Mouse (Mus musculus) heart, embryonic 11.5 days (tissue): ENCODE measurements around the gene Atad3a. TPM values are rescaled to one million over a fixed set of nuclear protein-coding genes. Genes with fewer than 3 reads are reported as not detected.
A peak's percentile ranks its signal among the peaks of the same experiment; 100 is the strongest.

Experiments used
- ATAC-seq: fragments of 200-750 bp; cut with Nextera tagmentation; replicated peaks from 2 replicates; pipeline ENCODE4 v1.8.0; 2017; ENCODE audit warnings: moderate library complexity; ENCODE audit not compliant: insufficient number of reproducible peaks, low FRiP score, low TSS enrichment
- H3K27ac ChIP-seq: fragments of 300-500 bp; sonication (generic); 2 replicates; pipeline ENCODE4 v1.5.1; 2014; ENCODE audit warnings: mild to moderate bottlenecking, low read depth, low read length
- H3K27me3 ChIP-seq: fragments of 300-500 bp; sonication (generic); 2 replicates; pipeline ENCODE4 v1.6.1; 2014; ENCODE audit warnings: mild to moderate bottlenecking, low read length, mixed read lengths; ENCODE audit not compliant: control insufficient read depth, insufficient read depth
- H3K36me3 ChIP-seq: fragments of 300-500 bp; sonication (generic); 2 replicates; pipeline ENCODE4 v1.6.1; 2014; ENCODE audit warnings: mild to moderate bottlenecking, low read length, moderate library complexity, mixed read lengths; ENCODE audit not compliant: control insufficient read depth, insufficient read depth
- H3K4me1 ChIP-seq: fragments of 300-500 bp; sonication (generic); 2 replicates; pipeline ENCODE4 v1.6.1; 2014; ENCODE audit warnings: low read length; ENCODE audit not compliant: control insufficient read depth, insufficient read depth
- H3K4me2 ChIP-seq: fragments of 300-500 bp; sonication (generic); 2 replicates; pipeline ENCODE4 v1.6.1; 2014; ENCODE audit warnings: mild to moderate bottlenecking, moderate library complexity
- H3K4me3 ChIP-seq: fragments of 300-500 bp; sonication (generic); 2 replicates; pipeline ENCODE4 v1.5.1; 2014; ENCODE audit warnings: low read depth, low read length
- H3K9ac ChIP-seq: fragments of 300-500 bp; sonication (generic); 2 replicates; pipeline ENCODE4 v1.6.1; 2014; ENCODE audit warnings: mild to moderate bottlenecking, low read depth, low read length, moderate library complexity
- H3K9me3 ChIP-seq: fragments of 300-500 bp; sonication (generic); replicated peaks from 2 replicates; pipeline ENCODE4 v1.6.1; 2016; ENCODE audit warnings: low read length; ENCODE audit not compliant: control insufficient read depth
- WGBS: fragments of 180-500 bp; shearing (Covaris S2); extraction: QIAGEN DNeasy Blood & Tissue Kit; methylation state at CpG from one replicate; pipeline ENCODE4 v1.1.7; 2014; ENCODE audit not compliant: insufficient replicate concordance; 5-methylcytosine and 5-hydroxymethylcytosine counted together
- polyA plus RNA-seq: library from polyadenylated mRNA; unstranded; fragments of >200 nt; fragmentation: Nextera tagmentation; extraction: Ambion mirVana; gene quantifications from 2 replicates; pipeline ENCODE4 v1.2.1, GENCODE M21; 2014

The Atad3a gene
- polyA plus RNA-seq, 1 experiment from 2014 or later, result 84.2 TPM

GRCm38 (mm10) chr4:155710521-155711252, 50.2 kb downstream of the Atad3a start:
- Histone ChIP-seq H3K27ac (peak overlapping the region; percentile 41; the same call in 1 of the 2 replicates), H3K27me3 (no peaks in the 10 kb centered on the region), H3K9me3 (no peaks in the 10 kb centered on the region), H3K4me3 (no peak overlapping the region), H3K9ac (no peak overlapping the region), H3K4me2 (no peak overlapping the region), H3K4me1 (peaks cover 5% of the 10 kb centered on the region), H3K36me3 (peaks cover 4% of the 10 kb centered on the region)
- WGBS, result 69% methylated on average over 6 of the region's 6 CpGs
- no peak for ATAC-seq

GRCm38 (mm10) chr4:155708988-155709387, 51.9 kb downstream of the Atad3a start:
- no peak overlapping the region for H3K4me3 ChIP-seq
- H3K9me3 ChIP-seq, result no peaks in the 10 kb centered on the region
- H3K9ac ChIP-seq, result no peak overlapping the region
- H3K4me1 ChIP-seq, result peaks cover 8% of the 10 kb centered on the region
- H3K36me3 ChIP-seq, result no peaks in the 10 kb centered on the region
- H3K27ac ChIP-seq, result no peak overlapping the region
- no peak for ATAC-seq
- H3K4me2 ChIP-seq, result no peak overlapping the region
- no peaks in the 10 kb centered on the region for H3K27me3 ChIP-seq

GRCm38 (mm10) chr4:155708582-155708981, 52.3 kb downstream of the Atad3a start:
- no peak for ATAC-seq
- Histone ChIP-seq H3K27ac (no peak overlapping the region), H3K27me3 (no peaks in the 10 kb centered on the region), H3K4me2 (no peak overlapping the region), H3K9me3 (no peaks in the 10 kb centered on the region), H3K9ac (no peak overlapping the region), H3K36me3 (no peaks in the 10 kb centered on the region), H3K4me1 (peaks cover 8% of the 10 kb centered on the region), H3K4me3 (no peak overlapping the region)
- 79% methylated on average over 2 of the region's 2 CpGs for WGBS

DNA sequence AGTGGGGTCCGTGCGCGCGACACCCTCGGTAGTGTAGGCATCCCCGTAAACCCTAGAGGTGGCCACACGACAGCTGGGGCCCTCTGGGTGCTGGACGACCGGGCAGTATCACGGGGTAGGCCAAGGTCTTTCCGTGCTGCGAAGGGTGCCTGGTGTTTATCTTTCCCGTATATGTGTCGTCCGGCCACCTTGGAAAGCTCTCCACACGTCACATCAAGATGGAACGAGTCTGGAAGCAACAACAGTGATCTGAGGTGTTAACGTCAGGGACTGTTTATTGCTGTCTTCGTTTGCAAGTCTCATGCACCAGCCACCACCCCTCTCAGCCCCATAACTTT, 55.3 kb downstream of the Atad3a start:
- WGBS, result under 1% methylated on average over 19 of the region's 19 CpGs
- H3K36me3 ChIP-seq, result no peaks in the 10 kb centered on the region
- peak overlapping the region; percentile 91 for H3K4me3 ChIP-seq
- H3K4me2 ChIP-seq, result peak overlapping the region; percentile 82
- H3K4me1 ChIP-seq, result peaks cover 8% of the 10 kb centered on the region
- no peaks in the 10 kb centered on the region for H3K9me3 ChIP-seq
- no peaks in the 10 kb centered on the region for H3K27me3 ChIP-seq
- H3K27ac ChIP-seq, result peak overlapping the region; percentile 96
- peak overlapping the region; percentile 82 for H3K9ac ChIP-seq
- ATAC-seq, result no peak; the same call in 1 of the 2 replicates

- H3K4me3 ChIP-seq, result peak within 1 kb of the TSS; percentile 91
- no peaks in the 10 kb centered on the region for H3K27me3 ChIP-seq
- peak within 1 kb of the TSS; percentile 96 for H3K27ac ChIP-seq
- peaks cover 8% of the 10 kb centered on the region for H3K4me1 ChIP-seq
- peak within 1 kb of the TSS; percentile 82 for H3K4me2 ChIP-seq
- no peaks in the 10 kb centered on the region for H3K36me3 ChIP-seq
- peak; percentile 92 for ATAC-seq
- 1% methylated on average over 82 of the region's 83 CpGs for WGBS
- H3K9ac ChIP-seq, result peak within 1 kb of the TSS; percentile 82
- H3K9me3 ChIP-seq, result no peaks in the 10 kb centered on the region
Measured at GRCm38 (mm10) chr4:155704721-155705591, 55.9 kb downstream of the Atad3a start, which contains the start of gene Ssu72. Gene Ssu72 (plus strand): TSS chr4:155704800.

GRCm38 (mm10) chr4:155703425-155703929, 57.4 kb downstream of the Atad3a start:
- Histone ChIP-seq H3K27me3 (no peaks in the 10 kb centered on the region), H3K9ac (no peak overlapping the region), H3K4me1 (peaks cover 8% of the 10 kb centered on the region), H3K4me3 (no peak overlapping the region), H3K27ac (no peak overlapping the region), H3K9me3 (no peaks in the 10 kb centered on the region), H3K36me3 (no peaks in the 10 kb centered on the region), H3K4me2 (no peak overlapping the region)
- ATAC-seq, result no peak
- WGBS, result 92% methylated on average over 4 of the region's 4 CpGs

GRCm38 (mm10) chr4:155700425-155700824, 60.5 kb downstream of the Atad3a start:
- Histone ChIP-seq H3K27ac (no peak overlapping the region), H3K9ac (no peak overlapping the region), H3K4me1 (0 out of 2 replicates have a peak, but pooled peaks cover 3% of the 10 kb centered on the region), H3K4me2 (no peak overlapping the region), H3K27me3 (peaks cover 7% of the 10 kb centered on the region), H3K4me3 (no peak overlapping the region), H3K9me3 (no peaks in the 10 kb centered on the region), H3K36me3 (no peaks in the 10 kb centered on the region)
- ATAC-seq, result no peak

- no peak for ATAC-seq
- WGBS, result 57% methylated on average over 16 of the region's 16 CpGs
- Histone ChIP-seq H3K27me3 (peaks cover 20% of the 10 kb centered on the region), H3K4me1 (no peaks in the 10 kb centered on the region), H3K9me3 (no peaks in the 10 kb centered on the region), H3K4me2 (no peak overlapping the region), H3K27ac (no peak overlapping the region), H3K9ac (no peak overlapping the region), H3K4me3 (no peak overlapping the region), H3K36me3 (no peaks in the 10 kb centered on the region)
Measured at GRCm38 (mm10) chr4:155696261-155697255, 64.3 kb downstream of the Atad3a start.
